Mouse (Mus musculus): Measurements from ENCODE around the gene Id2.

- peak; percentile 100 for TF ChIP-seq CTCF (IDR thresholded peaks at IDR 0.05; ENCODE audit: extremely low read depth, insufficient read depth, insufficient read length, insufficient replicate concordance)
- TF ChIP-seq POLR2A (IDR thresholded peaks at IDR 0.05; ENCODE audit: low read depth, low read length) = no peak
These were observed 4.8 kb downstream of the Id2 start for GRCm38 (mm10) chr12:25092027-25092704.
